Mouse (Mus musculus) frontal cortex, postnatal 25 days (tissue): Measurements from ENCODE around the gene Mrpl20.

Source experiments
- DNase-seq, 2 experiments: peaks; one replicate each; pipeline ENCODE4 v3.0.0; 2022; ENCODE audit warnings: low spot score in 2 of 2

The Mrpl20 gene

GRCm38 (mm10) chr4:155854991-155855390 lies 52.3 kb downstream of the Mrpl20 start:
- no peak for DNase-seq

GRCm38 (mm10) chr4:155856071-155856470 lies 53.4 kb downstream of the Mrpl20 start:
- DNase-seq = no peak

- no peak for DNase-seq
Observed at GRCm38 (mm10) chr4:155856881-155857280, 54.2 kb downstream of the Mrpl20 start.

- no peak for DNase-seq
Observed at GRCm38 (mm10) chr4:155859318-155859717, 56.6 kb downstream of the Mrpl20 start.
